Mouse (Mus musculus): ENCODE data around the gene Anapc1. TPM values are rescaled to one million over a fixed set of nuclear protein-coding genes. Genes with fewer than 3 reads are reported as not detected.

Anapc1 gene
- polyA plus RNA-seq, 1 experiment from 2014 or later: 92.6 TPM

GRCm38 (mm10) chr2:128566304-128567147 lies 120.7 kb downstream of the Anapc1 start:
- H3K4me2 ChIP-seq (replicated peaks; ENCODE audit: low read depth, low read length): no peak overlapping the region
- 77% methylated on average over 10 of the region's 10 CpGs for WGBS
- ATAC-seq (ENCODE audit: low FRiP score) (no peak), DNase-seq (ENCODE audit: low spot score) (peak; percentile 34)
- H3K9me3 ChIP-seq (ENCODE audit: control insufficient read depth, low read length): no peaks in the 10 kb centered on the region
- no peak overlapping the region for H3K9ac ChIP-seq (ENCODE audit: low read depth, low read length)
- H3K4me3 ChIP-seq (ENCODE audit: low read depth, low read length): no peak overlapping the region
- no peaks in the 10 kb centered on the region for H3K27me3 ChIP-seq (ENCODE audit: control insufficient read depth, insufficient read depth, low read length)
- H3K4me1 ChIP-seq (replicated peaks; ENCODE audit: control insufficient read depth, insufficient read depth, low read length): no peaks in the 10 kb centered on the region
- no peak overlapping the region for H3K27ac ChIP-seq (ENCODE audit: low read depth, low read length)
- H3K36me3 ChIP-seq (ENCODE audit: control insufficient read depth, insufficient read depth, low read length): no peaks in the 10 kb centered on the region

- 63% methylated on average over 8 of the region's 8 CpGs for WGBS
- DNase-seq (ENCODE audit: low spot score): no peak
Observed at GRCm38 (mm10) chr2:128565904-128566303, 121.3 kb downstream of the Anapc1 start.

GRCm38 (mm10) chr2:128564195-128564594 lies 123.0 kb downstream of the Anapc1 start:
- Histone ChIP-seq H3K4me1 (replicated peaks; ENCODE audit: control insufficient read depth, insufficient read depth, low read length) (no peaks in the 10 kb centered on the region), H3K27ac (ENCODE audit: low read depth, low read length) (no peak overlapping the region), H3K9ac (ENCODE audit: low read depth, low read length) (no peak overlapping the region), H3K27me3 (ENCODE audit: control insufficient read depth, insufficient read depth, low read length) (no peaks in the 10 kb centered on the region), H3K36me3 (ENCODE audit: control insufficient read depth, insufficient read depth, low read length) (no peaks in the 10 kb centered on the region), H3K4me3 (ENCODE audit: low read depth, low read length) (no peak overlapping the region), H3K9me3 (ENCODE audit: control insufficient read depth, low read length) (no peaks in the 10 kb centered on the region), H3K4me2 (replicated peaks; ENCODE audit: low read depth, low read length) (no peak overlapping the region)
- no peak for ATAC-seq (ENCODE audit: low FRiP score)
- no peak for DNase-seq (ENCODE audit: low spot score)
- 89% methylated on average over 3 of the region's 3 CpGs for WGBS

More at GRCm38 (mm10) chr2:128565904-128566303, 121.3 kb downstream of the Anapc1 start:
- H3K27me3 ChIP-seq (ENCODE audit: control insufficient read depth, insufficient read depth, low read length): no peaks in the 10 kb centered on the region
- no peaks in the 10 kb centered on the region for H3K4me1 ChIP-seq (replicated peaks; ENCODE audit: control insufficient read depth, insufficient read depth, low read length)
- H3K9me3 ChIP-seq (ENCODE audit: control insufficient read depth, low read length): no peaks in the 10 kb centered on the region
- H3K4me2 ChIP-seq (replicated peaks; ENCODE audit: low read depth, low read length): no peak overlapping the region
- no peak overlapping the region for H3K4me3 ChIP-seq (ENCODE audit: low read depth, low read length)
- no peak for ATAC-seq (ENCODE audit: low FRiP score)
- H3K36me3 ChIP-seq (ENCODE audit: control insufficient read depth, insufficient read depth, low read length): no peaks in the 10 kb centered on the region
- H3K9ac ChIP-seq (ENCODE audit: low read depth, low read length): no peak overlapping the region
- no peak overlapping the region for H3K27ac ChIP-seq (ENCODE audit: low read depth, low read length)

Other genes with a start within 250 kb of the Anapc1 start
- not detected in 2 replicates for gene Spdye4c, start 96.2 kb downstream of the Anapc1 start, polyA plus RNA-seq (2014; fragmentation: Nextera tagmentation; extraction: Ambion mirVana)
- gene Mertk, start 11.6 kb upstream of the Anapc1 start, polyA plus RNA-seq (2014; fragmentation: Nextera tagmentation; extraction: Ambion mirVana): 4.4 and 5.0 TPM in 2 replicates
- 29.9 and 33.6 TPM in 2 replicates for gene Tmem87b, start 130.7 kb upstream of the Anapc1 start, polyA plus RNA-seq (2014; fragmentation: Nextera tagmentation; extraction: Ambion mirVana)
- gene Fbln7, start 175.6 kb upstream of the Anapc1 start, polyA plus RNA-seq (2014; fragmentation: Nextera tagmentation; extraction: Ambion mirVana): 2.1 TPM in 2 replicates